Mouse (Mus musculus): Measurements from ENCODE around the gene Actr3b.

Gene Actr3b

GRCm38 (mm10) chr5:25877996-25878395, 118.2 kb downstream of the Actr3b start:
- no peak for DNase-seq (ENCODE audit: extremely low read depth, insufficient read length, low spot score)

GRCm38 (mm10) chr5:25886708-25887107, 126.9 kb downstream of the Actr3b start:
- no peak for DNase-seq (ENCODE audit: extremely low read depth, insufficient read length, low spot score)

GRCm38 (mm10) chr5:25889746-25890382, 130.1 kb downstream of the Actr3b start:
- DNase-seq (ENCODE audit: extremely low read depth, insufficient read length, low spot score): no peak

- no peak for DNase-seq (ENCODE audit: extremely low read depth, insufficient read length, low spot score)
These were observed 131.5 kb downstream of the Actr3b start for GRCm38 (mm10) chr5:25891321-25891720.

All from 3134 (cell line).